Mouse (Mus musculus): ENCODE data around the gene Cdon. TPM values are rescaled to one million over a fixed set of nuclear protein-coding genes. Genes with fewer than 3 reads are reported as not detected.
"Not testable (repeated sequence)": the region's sequence is repeated elsewhere in the genome, so short reads cannot be mapped to it uniquely, and the experiment has no call there.

Gene Cdon
- 10 to 100 TPM in 1 of 2 experiments, 1 to 10 TPM in 1; 8.5 to 10.4 TPM for total RNA-seq (2021)
- long read RNA-seq, experiment 1, partial matches to known transcripts = 0 of 2 reads
- long read RNA-seq, experiment 1, other reads (novel, unspliced or antisense) = 2 of 2 reads
- long read RNA-seq, experiment 2, partial matches to known transcripts = 0 of 3 reads
- long read RNA-seq, experiment 2, other reads (novel, unspliced or antisense) = 3 of 3 reads

GRCm38 (mm10) chr9:35420805-35421719, at the start of gene Cdon:
Gene Cdon (plus strand): TSS chr9:35421128.
- DNase-seq (ENCODE audit: low spot score in 2 of 2) = peak; percentile 79 to 81

- DNase-seq (ENCODE audit: low spot score in 2 of 2) = no peak
Measured at GRCm38 (mm10) chr9:35372324-35373101, 48.4 kb upstream of the Cdon start.

GRCm38 (mm10) chr9:35377916-35378315, 43.0 kb upstream of the Cdon start:
- DNase-seq (ENCODE audit: low spot score in 2 of 2) = no peak

- no peak for DNase-seq (ENCODE audit: low spot score in 2 of 2)
Measured at GRCm38 (mm10) chr9:35378991-35379390, 41.9 kb upstream of the Cdon start.

GRCm38 (mm10) chr9:35399896-35400295, 21.0 kb upstream of the Cdon start:
- no peak for DNase-seq (ENCODE audit: low spot score in 2 of 2)

GRCm38 (mm10) chr9:35400398-35400797, 20.5 kb upstream of the Cdon start:
- DNase-seq (ENCODE audit: low spot score in 2 of 2) = no peak

- DNase-seq (ENCODE audit: low spot score in 2 of 2) = no peak
Measured at GRCm38 (mm10) chr9:35400831-35401230, 20.1 kb upstream of the Cdon start.

GRCm38 (mm10) chr9:35402584-35402991, 18.3 kb upstream of the Cdon start:
- peak; percentile 52 to 88 for DNase-seq (ENCODE audit: low spot score in 2 of 2)

GRCm38 (mm10) chr9:35403490-35403889, 17.4 kb upstream of the Cdon start:
- DNase-seq (ENCODE audit: low spot score in 2 of 2) = no peak

GRCm38 (mm10) chr9:35405038-35405905, 15.7 kb upstream of the Cdon start:
- DNase-seq (ENCODE audit: low spot score in 2 of 2) = no peak

GRCm38 (mm10) chr9:35411225-35411965, 9.5 kb upstream of the Cdon start:
- no peak for DNase-seq (ENCODE audit: low spot score in 2 of 2)

- no peak for DNase-seq (ENCODE audit: low spot score in 2 of 2)
Measured at GRCm38 (mm10) chr9:35411975-35412374, 9.0 kb upstream of the Cdon start.

- peak; percentile 28 to 55 for DNase-seq (ENCODE audit: low spot score in 2 of 2)
Measured at GRCm38 (mm10) chr9:35421730-35422235, 855 bp downstream of the Cdon start.

- no peak for DNase-seq (ENCODE audit: low spot score in 2 of 2)
Measured at GRCm38 (mm10) chr9:35422405-35422941, 1.5 kb downstream of the Cdon start.

GRCm38 (mm10) chr9:35423265-35423664, 2.3 kb downstream of the Cdon start:
- no peak for DNase-seq (ENCODE audit: low spot score in 2 of 2)

- peak; percentile 40 to 70 for DNase-seq (ENCODE audit: low spot score in 2 of 2)
Measured at GRCm38 (mm10) chr9:35424671-35425070, 3.7 kb downstream of the Cdon start.

GRCm38 (mm10) chr9:35430476-35430875, 9.5 kb downstream of the Cdon start:
- DNase-seq (ENCODE audit: low spot score in 2 of 2) = no peak

GRCm38 (mm10) chr9:35431396-35431795, 10.5 kb downstream of the Cdon start:
- no peak for DNase-seq (ENCODE audit: low spot score in 2 of 2)

GRCm38 (mm10) chr9:35432717-35433297, 11.9 kb downstream of the Cdon start:
- DNase-seq (ENCODE audit: low spot score in 2 of 2) = not testable (repeated sequence)
